Mouse (Mus musculus) forebrain, embryonic 11.5 days (tissue): ENCODE results near the gene Hspa2. TPM values are rescaled to one million over a fixed set of nuclear protein-coding genes. Genes with fewer than 3 reads are reported as not detected.

Experiments
- ATAC-seq: fragments of 200-750 bp; cut with Nextera tagmentation; replicated peaks from 2 replicates; pipeline ENCODE4 v1.8.0; 2017; ENCODE audit warnings: moderate TSS enrichment; ENCODE audit not compliant: low FRiP score
- DNase-seq: peaks from one replicate; pipeline ENCODE4 v3.0.0-alpha.2; 2017; ENCODE audit warnings: low spot score
- H3K27ac ChIP-seq: fragments of 300-500 bp; sonication (generic); 2 replicates; pipeline ENCODE4 v1.5.1; 2014; ENCODE audit warnings: low read depth, low read length
- H3K27me3 ChIP-seq: fragments of 300-500 bp; sonication (generic); 2 replicates; pipeline ENCODE4 v1.6.1; 2014; ENCODE audit warnings: mild to moderate bottlenecking, low read length, mixed read lengths; ENCODE audit not compliant: control insufficient read depth, insufficient read depth
- H3K36me3 ChIP-seq: fragments of 300-500 bp; sonication (generic); 2 replicates; pipeline ENCODE4 v1.6.1; 2014; ENCODE audit warnings: mild to moderate bottlenecking, low read length, moderate library complexity, mixed read lengths; ENCODE audit not compliant: control insufficient read depth, insufficient read depth
- H3K4me1 ChIP-seq: fragments of 300-500 bp; sonication (generic); replicated peaks from 2 replicates; pipeline ENCODE4 v1.6.1; 2014; ENCODE audit warnings: low read length, mixed read lengths; ENCODE audit not compliant: control insufficient read depth, insufficient read depth
- H3K4me2 ChIP-seq: fragments of 300-500 bp; sonication (generic); 2 replicates; pipeline ENCODE4 v1.6.1; 2014; ENCODE audit warnings: low read depth, mild to moderate bottlenecking, low read length, moderate library complexity, mixed read lengths; ENCODE audit not compliant: severe bottlenecking
- H3K4me3 ChIP-seq: fragments of 300-500 bp; sonication (generic); 2 replicates; pipeline ENCODE4 v1.5.1; 2014; ENCODE audit warnings: low read depth, low read length
- H3K9ac ChIP-seq: fragments of 300-500 bp; sonication (generic); 2 replicates; pipeline ENCODE4 v1.6.1; 2014; ENCODE audit warnings: low read length
- H3K9me3 ChIP-seq: fragments of 300-500 bp; sonication (generic); 2 replicates; pipeline ENCODE4 v1.6.1; 2016; ENCODE audit warnings: low read length, mixed read lengths; ENCODE audit not compliant: control insufficient read depth
- WGBS: fragments of 180-500 bp; shearing (Covaris S2); extraction: QIAGEN DNeasy Blood & Tissue Kit; methylation state at CpG from one replicate; pipeline ENCODE4 v1.1.7; 2014; 5-methylcytosine and 5-hydroxymethylcytosine counted together
- polyA plus RNA-seq: library from polyadenylated mRNA; unstranded; fragments of >200 nt; fragmentation: Nextera tagmentation; extraction: Ambion mirVana; gene quantifications from 2 replicates; pipeline ENCODE4 v1.2.1, GENCODE M21; 2014

The Hspa2 gene
- 4.4 and 4.5 TPM in 2 replicates for polyA plus RNA-seq

GRCm38 (mm10) chr12:76403886-76404537 lies at the start of gene Hspa2:
Hspa2 (plus strand) TSS chr12:76404176.
- Histone ChIP-seq H3K27me3 (peaks cover 31% of the 10 kb centered on the region), H3K36me3 (no peaks in the 10 kb centered on the region), H3K27ac (peak within 1 kb of the TSS; percentile 44; the same call in 1 of the 2 replicates), H3K9ac (peak within 1 kb of the TSS; percentile 60), H3K4me3 (peak within 1 kb of the TSS; percentile 59), H3K4me2 (peak within 1 kb of the TSS; percentile 71), H3K4me1 (no peaks in the 10 kb centered on the region), H3K9me3 (no peaks in the 10 kb centered on the region)
- DNase-seq = peak; percentile 98
- under 1% methylated on average over 54 of the region's 54 CpGs for WGBS
- peak; percentile 97 for ATAC-seq

DNA sequence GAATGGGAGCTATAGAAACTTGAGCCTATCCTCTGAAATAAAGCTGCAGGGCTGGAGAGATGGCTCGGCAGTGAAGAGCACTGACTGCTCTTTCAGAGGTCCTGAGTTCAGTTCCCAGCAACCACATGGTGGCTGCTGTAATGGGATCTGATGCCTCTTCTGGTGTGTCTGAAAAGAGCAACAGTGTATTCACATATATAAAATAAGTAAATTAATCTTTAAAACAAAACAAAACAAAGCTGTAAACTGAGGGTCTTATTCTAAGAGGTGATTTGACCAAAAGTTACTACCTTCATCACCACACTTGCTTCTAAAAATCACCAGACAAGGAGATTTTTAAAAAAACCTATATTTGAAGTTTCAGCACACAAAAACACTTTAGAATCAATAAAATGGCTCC lies 43.1 kb upstream of the Hspa2 start:
- DNase-seq (no peak), ATAC-seq (no peak)
- no peak overlapping the region for H3K9ac ChIP-seq
- H3K27ac ChIP-seq = no peak overlapping the region
- no peaks in the 10 kb centered on the region for H3K4me1 ChIP-seq
- no peak overlapping the region for H3K4me3 ChIP-seq
- no peak overlapping the region for H3K4me2 ChIP-seq
- H3K9me3 ChIP-seq = no peaks in the 10 kb centered on the region
- WGBS = 37% methylated on average over 1 of the region's 1 CpGs
- no peaks in the 10 kb centered on the region for H3K27me3 ChIP-seq
- H3K36me3 ChIP-seq = no peaks in the 10 kb centered on the region

- no peak overlapping the region for H3K27ac ChIP-seq
- H3K27me3 ChIP-seq = no peaks in the 10 kb centered on the region
- ATAC-seq = no peak
- WGBS = 73% methylated on average over 9 of the region's 9 CpGs
- H3K4me3 ChIP-seq = no peak overlapping the region
- no peak overlapping the region for H3K9ac ChIP-seq
- H3K9me3 ChIP-seq = no peaks in the 10 kb centered on the region
- no peak for DNase-seq
- H3K4me1 ChIP-seq = no peaks in the 10 kb centered on the region
- no peaks in the 10 kb centered on the region for H3K36me3 ChIP-seq
- H3K4me2 ChIP-seq = no peak overlapping the region
These were observed 42.3 kb upstream of the Hspa2 start for GRCm38 (mm10) chr12:76361405-76362302.

GRCm38 (mm10) chr12:76362303-76362676 lies 41.7 kb upstream of the Hspa2 start:
- H3K27me3 ChIP-seq = no peaks in the 10 kb centered on the region
- no peaks in the 10 kb centered on the region for H3K36me3 ChIP-seq
- no peaks in the 10 kb centered on the region for H3K9me3 ChIP-seq
- H3K4me3 ChIP-seq = no peak overlapping the region
- no peaks in the 10 kb centered on the region; the same call in 1 of the 2 replicates for H3K4me1 ChIP-seq
- no peak for DNase-seq
- ATAC-seq = no peak
- H3K9ac ChIP-seq = no peak overlapping the region
- WGBS = 89% methylated on average over 9 of the region's 9 CpGs
- H3K4me2 ChIP-seq = no peak overlapping the region
- H3K27ac ChIP-seq = no peak overlapping the region

DNA sequence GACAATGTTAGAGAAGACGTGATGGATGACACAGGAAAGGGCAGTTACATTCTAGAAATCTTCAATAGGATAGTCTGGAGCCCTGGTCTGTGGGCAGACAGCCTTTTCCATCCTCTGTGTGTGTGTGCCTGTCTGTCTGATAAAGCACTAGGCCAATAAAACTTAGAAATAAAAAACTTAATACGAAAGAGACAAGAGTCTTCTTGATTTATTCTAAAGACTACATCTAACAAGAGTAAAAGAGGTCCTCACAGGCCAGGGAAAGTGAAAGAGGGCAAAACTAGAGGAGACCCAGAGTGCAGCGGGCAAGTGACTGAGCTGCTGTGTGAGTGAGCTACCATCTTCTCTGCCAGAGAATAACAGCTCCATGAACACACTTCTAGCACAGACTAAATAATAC lies 37.7 kb upstream of the Hspa2 start:
- Histone ChIP-seq H3K27me3 (no peaks in the 10 kb centered on the region), H3K9me3 (no peaks in the 10 kb centered on the region), H3K4me1 (peaks cover 8% of the 10 kb centered on the region; the same call in 1 of the 2 replicates), H3K9ac (no peak overlapping the region), H3K27ac (no peak overlapping the region), H3K4me2 (no peak overlapping the region), H3K4me3 (no peak overlapping the region), H3K36me3 (no peaks in the 10 kb centered on the region)
- DNase-seq (no peak), ATAC-seq (no peak)
- WGBS = 88% methylated on average over 3 of the region's 3 CpGs

DNA sequence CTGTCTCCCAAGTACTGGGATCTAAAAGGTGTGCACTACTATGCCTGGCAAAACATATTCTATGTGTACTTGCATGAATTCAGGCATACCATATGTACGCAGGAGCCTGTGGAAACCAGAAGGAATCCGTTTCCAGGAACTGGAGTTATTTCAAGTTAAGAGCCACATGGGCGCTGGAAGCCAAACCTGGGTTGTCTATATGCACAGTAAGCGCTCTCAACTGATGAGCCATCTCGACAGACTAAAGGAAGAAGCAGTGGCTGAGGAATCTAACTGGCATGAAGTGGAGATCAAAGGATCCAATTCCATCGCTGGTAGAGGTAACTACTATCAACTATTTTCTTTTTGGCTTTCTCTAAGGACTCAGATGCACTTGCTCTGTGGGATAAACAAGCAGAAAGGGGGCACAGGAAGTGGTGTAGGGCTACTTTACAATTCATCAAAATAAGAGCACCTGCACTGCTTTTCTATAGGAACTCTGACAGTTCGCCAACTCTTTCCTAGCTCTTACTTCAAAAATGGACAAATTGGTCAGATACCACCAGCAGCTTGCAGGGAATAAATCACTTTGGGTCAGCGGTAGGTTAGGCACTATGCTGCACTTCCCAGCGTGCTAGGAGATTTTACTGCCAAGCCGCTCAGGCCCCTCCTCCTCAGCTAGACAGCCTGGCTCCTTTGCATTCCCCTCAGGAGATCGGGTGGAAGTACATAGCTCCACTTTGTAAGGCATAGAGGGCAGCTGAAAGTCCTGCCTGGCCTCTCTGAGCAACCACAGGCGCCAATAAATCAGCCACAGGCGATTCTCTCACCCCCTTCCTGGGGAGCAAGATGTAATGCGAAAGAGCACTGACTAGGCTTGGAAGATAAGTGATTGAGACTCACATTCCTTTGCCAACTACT lies 36.6 kb upstream of the Hspa2 start:
- Histone ChIP-seq H3K4me1 (peaks cover 12% of the 10 kb centered on the region; the same call in 1 of the 2 replicates), H3K9ac (peak overlapping the region; percentile 99; the same call in 1 of the 2 replicates), H3K4me3 (peak overlapping the region; percentile 91), H3K4me2 (peak overlapping the region; percentile 85; the same call in 1 of the 2 replicates), H3K27me3 (no peaks in the 10 kb centered on the region), H3K9me3 (no peaks in the 10 kb centered on the region), H3K36me3 (no peaks in the 10 kb centered on the region), H3K27ac (no peak overlapping the region)
- no peak for ATAC-seq
- DNase-seq = no peak
- WGBS = 34% methylated on average over 14 of the region's 14 CpGs

GRCm38 (mm10) chr12:76368201-76368789 lies 35.7 kb upstream of the Hspa2 start:
- no peak for ATAC-seq
- Histone ChIP-seq H3K36me3 (no peaks in the 10 kb centered on the region), H3K9me3 (no peaks in the 10 kb centered on the region), H3K4me2 (peak overlapping the region; percentile 85), H3K4me1 (peaks cover 12% of the 10 kb centered on the region; the same call in 1 of the 2 replicates), H3K4me3 (peak overlapping the region; percentile 91), H3K27ac (peak overlapping the region; percentile 98; the same call in 1 of the 2 replicates), H3K9ac (peak overlapping the region; percentile 99), H3K27me3 (no peaks in the 10 kb centered on the region)
- no peak for DNase-seq
- WGBS = 11% methylated on average over 9 of the region's 9 CpGs
